In genomic region chr4:123082283-123083163, GRCm38 (mm10) we compare ENCODE assay signal across 8 mouse cellular contexts. TPM values are rescaled to one million over a fixed set of nuclear protein-coding genes. Genes with fewer than 3 reads are reported as not detected.
A peak's percentile ranks its signal among the peaks of the same experiment; 100 is the strongest.
DNase-seq lines count a peak whose midpoint lies in the region; ATAC-seq and TF ChIP-seq lines count a peak whose summit lies in the region.

No protein-coding gene starts in this region.

- peak; percentile 63; the same call in 1 of the 2 replicates for ATAC-seq in erythroblast, adult 5-6 weeks (replicated peaks; ENCODE audit: low FRiP score, poor library complexity, severe bottlenecking)

- H3K9ac ChIP-seq in ES-E14 (ENCODE audit: insufficient read depth, low read depth, low read length, poor library complexity, severe bottlenecking) = no peak overlapping the region

- H3K9me3 ChIP-seq in ES-E14 (ENCODE audit: control insufficient read depth, insufficient read depth, low read depth, low read length) = no peaks in the 10 kb centered on the region

- in situ Hi-C loops in ES-E14 (cut with MboI; ENCODE audit: low sequenced_read_pairs in 2 of 2, unreplicated experiment in 2 of 2) = loop anchor here (10.0 to 25.0 kb wide), 3 partner anchors 88 to 170 kb away; partner anchors contain the start of gene Mycl (in 1 of the 2)

- intact Hi-C loops in heart, postnatal 25 days (cut with DNase I) = loop anchor here (1.0 to 5.0 kb wide), 5 partner anchors 87 to 275 kb away; partner anchors contain the start of gene Mycl

- TF ChIP-seq CTCF in brain, embryonic 14.5 days (IDR thresholded peaks at IDR 0.05; ENCODE audit: borderline replicate concordance, extremely low read depth, insufficient read depth, insufficient read length) = peak; percentile 88

- DNase-seq in ES-E14 (ENCODE audit: low read depth, low spot score) = peak; percentile 71
- DNase-seq in brain, embryonic 14.5 days (ENCODE audit: low read depth) = peak; percentile 87
- DNase-seq in heart, postnatal 25 days (ENCODE audit: low spot score) = peak; percentile 19
- peak; percentile 64 to 70 for DNase-seq in kidney, postnatal 4 days
- DNase-seq in lung, postnatal 14 days = peak; percentile 63
- peak; percentile 62 for DNase-seq in right cerebral cortex, adult 18-20 months
- DNase-seq in yolk sac, embryonic 10.5 days (ENCODE audit: low spot score) = peak; percentile 38

- H3K27ac ChIP-seq in ES-E14 (ENCODE audit: insufficient read depth, low read depth, low read length, poor library complexity, severe bottlenecking) = no peak overlapping the region

- TF ChIP-seq POLR2A in brain, embryonic 14.5 days (IDR thresholded peaks at IDR 0.05; ENCODE audit: borderline replicate concordance, extremely low read depth, insufficient read depth, insufficient read length, poor library complexity, severe bottlenecking) = no peak

- H3K4me1 ChIP-seq in ES-E14 (ENCODE audit: control insufficient read depth in 2 of 2, insufficient read depth in 2 of 2, low read length in 2 of 2, poor library complexity in 1 of 2) = peaks cover 0 to 3% of the 10 kb centered on the region in 2 experiments; a peak in 1 of 4 replicates

- H3K4me3 ChIP-seq in ES-E14 (ENCODE audit: insufficient read depth in 1 of 2, low read depth in 1 of 2, low read length in 2 of 2, poor library complexity in 1 of 2, severe bottlenecking in 1 of 2) = no peak overlapping the region

- no peaks in the 10 kb centered on the region for H3K36me3 ChIP-seq in ES-E14 (ENCODE audit: control insufficient read depth, insufficient read depth, low read length, poor library complexity, severe bottlenecking)

TF ChIP-seq in ES-E14, 5 proteins besides CTCF, POLR2A, EP300 and RAD21:
- TF ChIP-seq ZNF384 (IDR thresholded peaks at IDR 0.05; ENCODE audit: low read depth, low read length) = peak; percentile 97
- peak; percentile 78 for TF ChIP-seq ZC3H11A (IDR thresholded peaks at IDR 0.05; ENCODE audit: borderline replicate concordance, low read depth, low read length)
- TF ChIP-seq CHD2 (IDR thresholded peaks at IDR 0.05; ENCODE audit: low read depth, low read length) = no peak
- TF ChIP-seq HCFC1 (IDR thresholded peaks at IDR 0.05; ENCODE audit: borderline replicate concordance, insufficient read depth, low read length) = no peak

RNA-seq across cellular contexts. Expression of gene Bmp8b, which starts 22.4 kb away (rescaled TPM):
- 7.2 and 9.2 TPM in 2 replicates for total RNA-seq in ES-E14 (2012; rRNA removed)
- polyA plus RNA-seq in brain, embryonic 14.5 days (2012; rRNA removed) = 0.59 and 0.75 TPM in 2 replicates
- 0.19 TPM in 1 of 2 replicates, not detected in the other for total RNA-seq in erythroblast, adult 5-6 weeks (2015; ENCODE audit: low replicate concordance)
- total RNA-seq in erythroblast, adult 5-6 weeks (2017; ENCODE audit: low replicate concordance) = 0.28 TPM in 1 of 2 replicates, not detected in the other
- total RNA-seq in heart, postnatal 25 days (2021) = not detected

RNA-seq across cellular contexts. Expression of gene Oxct2b, which starts 33.5 kb away (rescaled TPM):
- 2.8 TPM in 2 replicates for total RNA-seq in ES-E14 (2012; rRNA removed)
- polyA plus RNA-seq in brain, embryonic 14.5 days (2012; rRNA removed) = 0.33 and 0.59 TPM in 2 replicates
- not detected in 2 replicates for total RNA-seq in erythroblast, adult 5-6 weeks (2015; ENCODE audit: low replicate concordance)
- total RNA-seq in erythroblast, adult 5-6 weeks (2017; ENCODE audit: low replicate concordance) = not detected in 2 replicates
- not detected for total RNA-seq in heart, postnatal 25 days (2021)

RNA-seq across cellular contexts. Expression of gene Ppie, which starts 57.2 kb away (rescaled TPM):
- total RNA-seq in ES-E14 (2012; rRNA removed) = 77.1 and 81.6 TPM in 2 replicates
- polyA plus RNA-seq in brain, embryonic 14.5 days (2012; rRNA removed) = 34.8 and 40.2 TPM in 2 replicates
- total RNA-seq in erythroblast, adult 5-6 weeks (2015; ENCODE audit: low replicate concordance) = 5.2 and 5.6 TPM in 2 replicates
- 4.3 and 15.4 TPM in 2 replicates for total RNA-seq in erythroblast, adult 5-6 weeks (2017; ENCODE audit: low replicate concordance)
- 10 to 100 TPM; 20.2 to 24.4 TPM for total RNA-seq in heart, postnatal 25 days (2021)

Comparison
In these comparisons a context has a peak if more than half of its experiments do, and no peak if none do; other contexts are left out.
1. DNase-seq: peak in every context shown above with its lines; median percentile 87 in brain, embryonic 14.5 days; 71 in ES-E14; 67 in kidney, postnatal 4 days; 63 in lung, postnatal 14 days; 62 in right cerebral cortex, adult 18-20 months; 38 in yolk sac, embryonic 10.5 days; 19 in heart, postnatal 25 days.